Mouse (Mus musculus) gastrocnemius, postnatal 25 days (tissue): ENCODE results near the gene Chic1. TPM values are rescaled to one million over a fixed set of nuclear protein-coding genes. Genes with fewer than 3 reads are reported as not detected.

Experiments used
- DNase-seq: peaks from one replicate; pipeline ENCODE4 v3.0.0; 2022
- long read RNA-seq, 2 experiments: library from polyadenylated mRNA; stranded (forward); transcript quantifications; one replicate each; pipeline ENCODE4 v2.0.0; 2021
- total RNA-seq, 2 experiments: library from RNA; stranded (reverse); gene quantifications; 1 replicate in 1 of 2; 2 replicates in 1 of 2; pipeline ENCODE4 v1.2.3; 2021

Chic1 gene
- total RNA-seq = under 1 TPM; 0.21 to 0.46 TPM
- long read RNA-seq, experiment 1 = 0 reads
- long read RNA-seq, experiment 2 = 0 reads

- peak; percentile 45 for DNase-seq
These were observed at the start of gene Chic1 for GRCm38 (mm10) chrX:103356287-103356686. Gene Chic1, plus strand, starts transcription at chrX:103356476.

GRCm38 (mm10) chrX:103308262-103308661 lies 48.0 kb upstream of the Chic1 start:
- DNase-seq = no peak

GRCm38 (mm10) chrX:103311723-103312122 lies 44.6 kb upstream of the Chic1 start:
- DNase-seq = no peak

- DNase-seq = no peak
These were observed 42.1 kb upstream of the Chic1 start for GRCm38 (mm10) chrX:103314146-103314545.

GRCm38 (mm10) chrX:103321146-103321545 lies 35.1 kb upstream of the Chic1 start, which contains the start of gene Cdx4:
Gene Cdx4, plus strand, starts transcription at chrX:103321398.
- no peak for DNase-seq

GRCm38 (mm10) chrX:103325900-103326299 lies 30.4 kb upstream of the Chic1 start:
- DNase-seq = no peak

GRCm38 (mm10) chrX:103329386-103329785 lies 26.9 kb upstream of the Chic1 start:
- no peak for DNase-seq

GRCm38 (mm10) chrX:103331125-103331858 lies 25.0 kb upstream of the Chic1 start:
- DNase-seq = no peak

GRCm38 (mm10) chrX:103341369-103342113 lies 14.7 kb upstream of the Chic1 start:
- no peak for DNase-seq

- no peak for DNase-seq
These were observed 492 bp upstream of the Chic1 start for GRCm38 (mm10) chrX:103355784-103356183.

GRCm38 (mm10) chrX:103356761-103357236 lies 523 bp downstream of the Chic1 start:
- no peak for DNase-seq

GRCm38 (mm10) chrX:103366201-103366600 lies 9.9 kb downstream of the Chic1 start:
- DNase-seq = peak; percentile 10

GRCm38 (mm10) chrX:103368650-103369049 lies 12.4 kb downstream of the Chic1 start:
- DNase-seq = no peak

GRCm38 (mm10) chrX:103371221-103371620 lies 14.9 kb downstream of the Chic1 start:
- no peak for DNase-seq

- DNase-seq = no peak
These were observed 15.4 kb downstream of the Chic1 start for GRCm38 (mm10) chrX:103371627-103372026.

- DNase-seq = no peak
These were observed 18.0 kb downstream of the Chic1 start for GRCm38 (mm10) chrX:103374250-103374649.

- DNase-seq = no peak
These were observed 28.3 kb downstream of the Chic1 start for GRCm38 (mm10) chrX:103384528-103384927.

- no peak for DNase-seq
These were observed 31.9 kb downstream of the Chic1 start for GRCm38 (mm10) chrX:103388131-103388530.

- no peak for DNase-seq
These were observed 37.6 kb downstream of the Chic1 start for GRCm38 (mm10) chrX:103393841-103394240.

GRCm38 (mm10) chrX:103405021-103405420 lies 48.7 kb downstream of the Chic1 start:
- no peak for DNase-seq

GRCm38 (mm10) chrX:103414167-103414566 lies 57.9 kb downstream of the Chic1 start, which contains the start of gene Tsx:
Gene Tsx, plus strand, starts transcription at chrX:103414467.
- no peak for DNase-seq

GRCm38 (mm10) chrX:103421710-103422109 lies 65.4 kb downstream of the Chic1 start, which contains the start of gene Gm26992:
Gene Gm26992, plus strand, starts transcription at chrX:103422010.
- DNase-seq = no peak

- DNase-seq = no peak
These were observed 71.4 kb downstream of the Chic1 start for GRCm38 (mm10) chrX:103427677-103428076.
